Mouse (Mus musculus) E14TG2a.4 (cell line): ENCODE measurements around the gene Atp5f1.

Source experiments
- CTCF ChIP-seq: conservative IDR thresholded peaks from 2 replicates; pipeline ENCODE4 v1.5.1; 2014; ENCODE audit warnings: low read length
- NANOG ChIP-seq: IDR thresholded peaks from 2 replicates; pipeline ENCODE4 v1.6.1; 2014; ENCODE audit warnings: borderline replicate concordance, low read length, mixed read lengths
- POU5F1 ChIP-seq: IDR thresholded peaks from 2 replicates; pipeline ENCODE4 v1.6.1; 2014; ENCODE audit warnings: low read length, borderline replicate concordance

DNA sequence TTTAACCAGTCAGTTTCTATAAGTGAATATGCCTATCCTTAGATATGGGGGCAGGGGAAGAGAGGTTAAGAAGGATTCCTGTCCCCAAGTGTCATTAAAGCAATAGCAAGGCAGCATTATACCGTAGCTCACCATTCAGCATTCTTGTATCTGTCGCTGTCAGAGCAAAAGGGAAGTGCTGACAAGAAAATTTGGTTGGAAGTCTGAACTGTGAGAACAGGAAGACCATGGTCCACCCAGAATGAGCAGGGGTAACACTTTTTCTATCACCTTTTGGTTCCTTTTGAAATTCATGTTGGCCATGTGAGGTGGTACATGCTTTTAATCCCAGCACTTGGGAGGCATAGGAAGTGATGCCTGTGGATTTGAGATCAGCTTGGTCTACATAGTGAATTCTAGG, 28.8 kb downstream of the Atp5f1 start:
- TF ChIP-seq CTCF: no peak
- TF ChIP-seq NANOG: no peak
- no peak for TF ChIP-seq POU5F1
